Mouse (Mus musculus) gastrocnemius, postnatal 25 days (tissue): Measurements from ENCODE around the gene Gm17409. TPM values are rescaled to one million over a fixed set of nuclear protein-coding genes. Genes with fewer than 3 reads are reported as not detected.

Experiments
- DNase-seq: peaks from one replicate; pipeline ENCODE4 v3.0.0; 2022
- total RNA-seq, 2 experiments: library from RNA; stranded (reverse); gene quantifications; 1 replicate in 1 of 2; 2 replicates in 1 of 2; pipeline ENCODE4 v1.2.3; 2021

The Gm17409 gene
- total RNA-seq, 2 experiments from 2014 or later: not detected

DNA sequence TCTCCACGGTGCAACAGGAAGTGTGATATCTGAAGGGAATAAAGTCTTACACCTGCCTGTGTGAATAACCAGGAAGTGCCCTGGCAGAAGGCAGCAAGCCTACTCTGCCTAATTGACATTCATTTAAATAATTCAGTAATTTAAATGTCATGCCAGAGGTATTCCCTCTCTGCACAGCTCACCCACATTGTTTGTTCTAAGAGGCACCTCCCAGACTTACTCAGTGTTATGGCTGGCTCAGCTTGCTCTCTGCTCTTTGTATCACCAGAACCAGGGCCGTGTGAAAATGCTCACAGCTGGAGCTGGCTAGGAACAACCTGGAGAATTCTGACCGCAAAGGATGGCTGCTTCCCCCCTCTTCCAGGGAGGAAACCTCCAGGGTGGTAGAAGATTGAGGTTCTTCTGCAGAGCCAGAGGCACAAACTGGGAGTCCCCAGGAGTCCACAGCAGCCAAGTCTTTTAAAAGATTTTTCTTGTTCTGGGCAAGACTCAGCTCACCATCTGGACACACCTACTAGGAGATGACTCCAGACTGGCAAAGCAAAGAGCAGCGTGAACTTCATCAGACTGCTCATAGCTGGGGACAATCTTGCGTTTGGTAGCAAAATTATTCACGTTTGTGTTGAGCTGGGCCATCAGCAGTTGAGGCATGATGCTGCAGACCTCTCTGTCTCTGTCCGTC is 14.5 kb downstream of the Gm17409 start:
- DNase-seq: no peak

DNA sequence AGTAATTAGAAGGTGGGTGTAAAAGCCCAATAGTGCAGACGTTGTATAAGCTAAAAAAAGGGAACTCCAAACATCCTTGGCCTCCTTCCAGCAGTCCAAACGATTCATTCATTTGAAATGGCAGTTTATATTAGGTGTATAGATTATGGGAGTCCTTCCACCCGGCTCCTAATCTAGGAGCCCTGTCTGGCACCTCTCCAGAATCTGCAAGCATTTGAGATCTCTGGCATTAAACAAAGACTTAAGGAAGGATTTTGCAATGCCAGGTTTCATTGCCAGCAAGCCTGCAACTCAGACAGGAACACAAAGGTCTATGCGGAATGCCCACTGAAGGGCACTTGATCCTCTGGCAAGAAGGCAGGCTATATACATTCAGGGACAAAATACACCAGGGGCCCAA is 15.2 kb downstream of the Gm17409 start:
- no peak for DNase-seq

DNA sequence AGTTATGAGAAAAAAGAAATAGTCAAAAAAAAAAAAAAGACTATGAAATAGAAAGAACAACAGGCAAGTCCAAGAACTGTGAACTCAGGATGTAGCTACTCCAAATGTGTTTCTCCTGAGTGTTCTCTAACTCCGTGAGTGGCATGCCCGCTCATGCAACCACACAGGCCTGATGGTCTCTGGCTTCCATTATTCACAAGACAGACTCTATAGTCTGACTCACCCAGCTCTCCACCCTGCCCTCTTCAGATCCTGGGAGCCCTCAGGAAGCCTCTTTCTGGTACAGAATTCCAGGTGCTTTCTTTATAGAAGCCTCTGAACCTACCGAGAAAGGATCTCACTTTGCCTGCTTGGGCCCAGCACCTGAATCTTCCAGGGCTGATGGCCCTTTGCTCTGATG is 15.8 kb downstream of the Gm17409 start:
- DNase-seq: no peak

DNA sequence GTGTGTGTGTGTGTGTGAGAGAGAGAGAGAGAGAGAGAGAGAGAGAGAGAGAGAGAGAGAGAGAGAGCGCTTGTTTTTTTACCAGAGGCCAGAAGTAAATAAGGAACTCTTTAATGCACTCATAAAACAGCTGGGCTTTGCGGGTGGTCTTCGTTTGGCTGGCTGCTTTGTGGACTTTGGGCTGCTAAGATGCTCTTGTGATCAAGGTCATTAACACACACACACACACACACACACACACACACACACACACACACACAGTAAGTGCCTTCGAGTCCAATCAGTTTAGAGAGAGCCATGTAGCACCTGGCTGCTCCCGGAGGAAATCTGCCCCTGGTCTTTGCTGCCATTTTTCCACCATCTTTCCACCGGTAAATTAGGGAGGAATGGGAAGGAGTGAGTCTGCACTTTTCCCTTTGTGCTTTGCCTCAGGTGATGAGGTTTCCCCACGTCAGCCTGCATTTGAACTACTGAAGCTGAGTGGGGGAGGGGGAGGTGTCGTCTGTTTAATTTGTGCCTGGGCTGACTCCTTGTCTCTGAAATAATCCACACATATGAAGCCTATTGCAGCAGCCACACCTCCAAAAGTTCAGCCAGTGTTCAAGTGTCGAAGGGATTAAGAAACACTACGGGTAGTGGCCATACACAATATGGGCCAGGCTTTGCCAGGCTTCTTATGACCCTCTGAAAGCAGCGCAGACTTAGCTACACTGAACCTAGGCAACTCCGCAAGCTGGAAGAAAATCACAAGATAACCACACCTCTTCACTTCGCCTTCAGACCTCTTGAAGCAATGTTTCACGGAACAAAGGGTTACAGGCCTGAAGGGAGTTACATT is 16.7 kb downstream of the Gm17409 start:
- no peak for DNase-seq

DNA sequence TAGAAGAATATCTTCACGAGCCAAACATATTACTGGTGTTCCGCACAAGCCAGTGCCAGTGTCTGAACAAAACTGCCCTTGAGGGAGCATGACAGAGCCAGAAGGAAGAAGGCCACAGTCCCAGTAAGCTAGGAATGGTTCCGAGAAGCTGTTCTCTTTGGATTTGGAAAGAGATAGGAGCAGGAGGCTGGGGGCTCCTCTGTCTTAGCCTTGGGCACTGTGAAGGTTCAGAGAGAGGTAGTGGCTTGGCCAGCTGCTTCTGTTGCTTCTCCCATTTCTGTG is 17.3 kb downstream of the Gm17409 start:
- DNase-seq: no peak

DNA sequence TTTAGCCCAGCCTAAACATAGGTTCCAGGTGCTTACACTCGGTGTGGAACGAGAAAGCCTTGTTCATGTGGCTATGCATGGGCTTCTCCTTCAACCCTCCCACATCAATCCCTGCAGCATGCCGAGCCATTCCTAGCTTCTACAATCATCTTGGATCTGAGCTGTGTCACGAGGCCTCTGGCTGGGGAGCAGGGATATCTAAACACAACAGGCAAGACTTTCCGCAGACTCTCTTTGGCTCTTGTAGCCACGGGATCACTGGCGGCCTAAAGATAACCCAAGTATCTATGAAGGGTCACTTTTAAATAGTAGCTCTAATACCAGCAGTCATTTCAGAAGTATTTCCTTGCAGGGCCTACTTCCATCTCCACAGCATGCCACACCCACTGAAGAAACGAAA is 18.5 kb downstream of the Gm17409 start:
- no peak for DNase-seq

DNA sequence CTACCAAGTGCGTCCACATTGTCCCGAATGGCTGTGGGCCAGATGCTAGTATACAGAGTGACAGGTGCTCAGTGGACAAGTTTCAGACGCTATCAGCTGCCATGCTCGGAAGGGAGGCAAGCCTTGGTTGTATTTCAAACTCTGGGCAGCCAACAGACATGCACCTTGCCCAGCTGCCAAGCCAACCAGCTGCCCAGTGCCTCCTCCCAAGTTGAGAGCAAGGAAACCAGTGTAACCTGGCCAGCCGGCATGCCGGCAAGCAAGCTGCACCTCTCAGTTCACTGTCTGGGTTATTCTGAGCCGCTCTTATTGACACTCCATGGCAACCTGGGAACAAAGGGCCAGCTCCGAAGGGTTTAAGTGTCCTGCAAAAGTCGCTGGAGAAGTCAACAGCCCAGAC is 19.4 kb downstream of the Gm17409 start:
- peak; percentile 81 for DNase-seq

DNA sequence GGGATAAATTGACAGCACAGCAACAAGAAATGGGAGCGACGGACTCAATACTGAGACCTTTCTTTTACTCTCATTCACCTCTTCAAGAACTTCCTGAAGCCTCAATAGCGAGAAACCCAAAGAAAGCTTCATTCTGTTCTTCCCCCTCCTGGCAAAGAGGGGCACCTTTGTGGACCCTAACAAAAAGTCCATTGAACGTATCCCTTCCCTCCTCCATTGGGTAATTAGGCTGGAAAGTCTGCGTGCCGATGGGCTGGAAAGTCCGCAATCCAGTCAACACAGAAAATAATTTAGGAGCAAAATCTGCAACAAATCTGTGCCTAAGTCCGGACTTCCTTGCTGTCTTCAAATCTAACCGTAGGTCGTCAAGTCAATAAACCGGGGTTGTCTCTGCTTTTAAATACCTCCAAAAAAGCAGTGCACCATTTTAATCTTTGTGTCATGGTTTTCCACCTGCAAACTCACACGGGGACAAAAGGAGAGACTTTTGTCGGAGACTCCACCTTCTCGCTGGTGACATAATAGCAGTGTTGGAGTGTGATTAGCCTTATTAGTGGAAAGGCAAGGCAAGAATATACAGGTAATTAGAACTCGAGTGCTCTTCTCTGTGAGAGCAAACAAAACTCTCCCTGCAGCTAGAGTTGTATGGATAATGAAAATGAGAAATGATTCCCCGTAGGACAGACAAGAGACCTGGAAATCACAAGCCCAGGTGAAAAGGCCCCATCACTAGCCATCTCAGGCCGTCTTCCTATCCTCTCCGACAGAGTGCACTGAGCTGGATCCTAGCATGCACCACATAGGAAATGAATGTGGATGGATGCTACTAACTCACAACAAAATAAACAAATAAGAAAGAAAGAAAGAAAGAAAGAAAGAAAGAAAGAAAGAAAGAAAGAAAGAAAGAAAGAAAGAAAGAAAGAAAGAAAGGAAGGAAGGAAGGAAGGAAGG is 24.0 kb downstream of the Gm17409 start:
- DNase-seq: no peak

DNA sequence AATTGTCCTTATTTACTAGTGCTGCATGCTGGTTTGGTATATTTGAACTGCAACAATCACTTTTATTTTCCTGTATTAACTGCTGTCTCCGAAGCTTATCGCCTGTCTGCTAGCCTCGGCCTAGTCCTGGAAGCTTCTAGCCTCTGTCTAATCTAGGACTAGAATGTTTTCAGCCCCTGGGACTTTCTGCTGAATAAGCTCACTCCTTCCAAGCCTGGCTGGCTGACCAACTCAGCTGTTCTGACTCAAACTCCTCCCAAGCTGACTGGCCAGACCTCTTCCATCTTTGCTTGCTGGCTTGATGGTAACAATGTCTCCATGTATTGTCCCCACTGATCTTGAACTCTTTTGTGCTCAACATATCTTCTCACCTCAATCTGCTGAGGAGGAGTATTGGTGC is 25.4 kb downstream of the Gm17409 start:
- peak; percentile 48 for DNase-seq

DNA sequence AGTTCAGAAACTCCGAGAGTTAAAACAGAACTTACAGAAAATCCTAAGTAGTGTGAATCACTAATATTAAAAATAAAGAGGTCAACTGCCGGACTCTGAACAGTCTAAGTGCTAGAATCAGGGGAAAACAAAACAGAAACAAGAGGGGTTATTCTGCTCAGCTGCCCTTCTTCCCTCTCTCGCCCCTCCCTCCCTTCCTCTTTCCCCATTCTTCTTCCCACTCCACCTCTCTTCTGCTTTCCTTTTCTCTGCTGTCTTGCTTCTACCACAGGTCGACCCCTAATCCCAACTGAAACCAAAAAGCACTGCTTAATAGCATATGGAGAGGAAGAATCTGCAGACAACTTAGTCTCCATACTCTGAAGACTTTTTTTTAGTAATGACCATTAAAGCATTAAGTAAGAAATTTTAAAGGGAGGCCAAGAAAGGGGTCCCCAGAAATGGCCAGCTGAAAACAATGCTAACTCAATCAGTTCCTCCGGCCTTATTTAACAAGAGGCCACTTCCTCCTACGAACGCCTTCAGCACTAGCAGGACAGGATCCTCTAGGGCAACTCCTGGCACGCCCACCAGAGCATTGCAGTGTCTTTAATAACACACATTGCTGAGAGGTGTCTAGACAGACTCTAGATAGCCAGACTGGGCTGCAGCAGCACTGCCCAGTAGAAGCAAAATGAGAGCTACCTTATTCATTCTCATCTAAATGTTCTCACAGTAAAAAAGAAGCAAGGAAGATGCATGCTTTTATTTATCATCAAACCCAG is 26.9 kb downstream of the Gm17409 start:
- DNase-seq: no peak

DNA sequence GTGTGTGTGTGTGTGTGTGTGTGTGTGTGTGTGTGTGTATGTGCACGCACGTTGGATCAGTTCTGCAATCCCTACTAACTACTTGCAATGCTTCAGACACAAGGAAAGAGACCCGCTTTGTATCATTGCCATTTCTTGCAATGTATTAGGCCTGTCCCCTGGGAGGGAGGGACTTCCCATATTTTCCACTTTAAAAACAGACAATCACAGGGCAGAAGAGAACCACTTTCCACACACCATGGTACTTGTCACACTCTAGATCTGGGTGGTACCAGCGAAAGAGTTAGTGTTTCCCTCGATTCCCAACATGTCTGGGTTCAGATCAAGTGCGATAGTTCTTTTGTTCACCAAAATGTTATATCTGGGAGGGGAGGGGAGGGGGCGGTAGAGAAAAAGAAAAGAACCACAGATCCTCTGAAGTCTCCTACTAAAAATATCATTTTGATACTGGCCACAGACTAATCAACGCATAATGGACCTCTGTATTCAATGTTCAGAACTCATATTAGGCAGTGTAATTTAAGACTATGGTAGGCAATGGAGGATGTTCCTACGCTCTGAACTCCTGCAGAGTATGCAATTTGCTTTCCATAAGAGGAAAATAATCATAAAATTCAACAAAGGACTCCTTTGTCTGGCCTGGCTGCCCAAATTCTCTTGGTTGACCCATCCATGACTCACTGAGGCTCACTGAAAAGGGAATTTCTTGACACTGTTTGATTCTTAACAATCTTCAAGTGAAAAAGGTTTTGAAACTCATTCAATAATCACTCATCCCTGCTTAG is 35.6 kb downstream of the Gm17409 start:
- no peak for DNase-seq

DNA sequence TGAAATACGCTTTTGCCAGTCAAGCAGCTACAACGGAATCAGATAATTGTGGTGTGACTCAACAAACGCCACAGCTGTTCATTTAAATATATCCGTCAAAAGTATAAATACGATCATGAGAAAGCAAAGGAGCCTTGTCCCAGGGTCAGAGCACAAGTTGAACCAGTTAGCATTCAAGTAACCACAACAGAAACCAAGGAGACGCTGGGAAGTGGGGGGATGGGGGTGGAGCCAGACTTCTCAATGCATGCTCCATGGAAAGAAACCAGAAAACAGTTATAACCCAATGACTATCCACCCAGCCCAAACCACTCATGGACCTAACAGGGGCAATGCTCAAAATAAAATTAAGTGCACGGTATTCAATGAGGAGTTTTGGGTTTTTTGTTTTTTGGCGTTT is 40.3 kb downstream of the Gm17409 start:
- no peak for DNase-seq

DNA sequence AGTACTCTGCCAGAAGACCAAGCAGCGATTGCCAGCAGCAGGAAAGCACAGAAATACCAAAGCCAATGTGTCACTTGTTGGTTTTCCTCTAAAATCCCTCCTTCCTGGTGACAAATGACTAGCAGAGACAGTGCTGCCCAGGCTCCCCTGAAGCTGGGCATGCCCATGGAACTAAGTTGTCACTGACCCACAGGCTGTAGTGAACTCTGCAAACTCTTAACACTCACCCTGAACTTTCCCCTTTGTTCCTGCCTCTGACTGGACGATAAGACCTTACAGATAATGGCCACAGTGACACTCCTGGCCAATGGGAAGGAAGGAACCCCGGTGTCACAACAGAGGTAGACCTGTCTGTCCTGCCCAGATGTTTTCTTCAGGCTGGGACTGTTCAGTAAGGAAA is 43.3 kb downstream of the Gm17409 start:
- no peak for DNase-seq

DNA sequence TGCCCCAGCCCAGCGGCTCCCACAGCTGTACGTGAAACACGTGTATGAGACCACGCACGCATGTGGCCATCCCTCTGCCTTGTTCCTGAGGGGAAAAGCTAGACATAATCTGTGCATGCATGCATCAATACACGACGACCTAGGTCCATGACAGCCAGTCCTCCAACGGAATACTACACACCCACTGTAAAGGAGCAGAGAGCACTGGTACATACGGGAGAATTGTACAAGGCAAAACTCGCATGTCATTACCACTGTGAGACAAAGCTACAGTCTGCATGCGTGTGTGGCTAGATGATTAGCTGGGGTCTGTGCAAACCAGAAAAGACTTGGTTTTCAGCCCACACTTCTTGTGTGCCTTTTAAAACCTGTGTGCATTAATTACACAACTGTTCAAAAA is 44.6 kb downstream of the Gm17409 start:
- DNase-seq: no peak

DNA sequence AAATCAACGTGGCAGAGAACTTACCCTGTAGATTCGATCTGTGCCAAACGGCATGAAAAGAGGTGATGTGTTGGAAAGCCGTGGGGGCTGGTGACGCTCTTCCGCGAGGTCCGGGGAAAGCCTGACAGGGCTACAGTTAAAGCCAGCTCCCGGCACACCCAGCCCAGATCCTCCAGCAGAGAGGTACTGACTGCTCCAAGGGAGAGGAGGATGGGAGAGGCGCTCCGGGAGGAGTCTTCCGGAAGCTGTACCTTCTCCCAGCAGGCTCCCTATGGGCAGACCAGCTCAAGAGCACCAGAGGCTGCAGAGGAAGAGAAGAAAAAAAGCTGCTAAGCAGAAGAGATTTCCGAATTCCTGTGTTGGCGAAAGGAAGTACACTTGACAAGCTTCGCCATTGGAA is 46.1 kb downstream of the Gm17409 start:
- DNase-seq: no peak

DNA sequence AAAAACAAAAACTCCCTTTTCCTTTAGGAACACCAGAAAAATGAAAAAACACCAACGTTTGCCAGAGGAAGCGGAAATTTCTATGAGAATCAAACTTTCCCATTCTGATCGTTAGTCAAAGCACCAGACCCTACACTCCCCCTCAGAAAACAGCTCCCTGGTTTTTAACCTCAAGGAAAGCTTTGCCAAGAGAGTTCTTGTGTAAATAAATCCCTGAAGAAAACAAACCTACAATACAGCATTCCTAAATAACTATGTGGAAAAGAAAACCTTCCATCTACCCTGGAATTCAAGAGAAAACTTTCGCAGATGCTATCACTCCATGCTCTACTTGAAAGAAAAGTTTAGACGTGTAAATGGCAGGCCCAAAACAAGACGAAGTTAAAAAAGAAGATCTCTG is 47.0 kb downstream of the Gm17409 start:
- no peak for DNase-seq

DNA sequence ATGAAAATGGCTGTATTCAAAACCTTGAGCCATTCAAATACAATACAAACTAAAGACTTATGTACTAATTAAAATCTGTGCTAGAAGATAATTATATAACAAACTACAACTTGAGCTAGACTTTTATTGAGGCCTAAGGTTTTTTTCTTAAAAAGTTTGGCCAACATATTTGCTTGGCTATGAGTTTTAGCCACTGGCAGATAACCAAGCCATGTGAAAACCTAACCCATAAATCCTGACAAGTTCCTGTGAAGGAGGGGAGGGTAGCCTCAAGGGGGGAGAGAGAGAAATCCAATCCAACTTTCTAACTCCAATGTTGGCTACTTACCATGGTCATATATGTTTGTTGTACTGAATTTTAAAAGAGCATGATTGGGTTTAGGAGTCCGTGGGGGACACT is 48.6 kb downstream of the Gm17409 start:
- DNase-seq: no peak
